Comparison of ENCODE assay signal across 8 mouse cellular contexts in the genomic region with DNA sequence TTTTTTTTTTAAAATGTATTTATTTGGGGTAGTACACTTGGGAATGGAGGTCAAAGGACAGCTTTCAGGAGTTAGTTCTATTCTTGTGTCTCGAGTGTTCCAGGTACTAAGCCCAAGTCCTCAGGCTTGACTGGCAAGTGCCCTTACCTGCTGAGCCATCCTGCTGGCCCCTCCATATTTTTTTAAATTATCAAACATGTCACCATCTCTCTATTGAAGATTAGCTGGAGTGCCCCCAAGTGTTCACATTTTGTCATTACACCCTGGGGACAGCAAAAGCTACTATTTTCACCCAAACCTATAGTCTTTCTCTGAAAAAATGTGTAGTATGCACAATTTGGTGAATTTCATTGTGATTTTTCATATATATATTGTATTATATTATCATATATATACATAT. TPM values are rescaled to one million over a fixed set of nuclear protein-coding genes. Genes with fewer than 3 reads are reported as not detected.
DNase-seq lines count a peak whose midpoint lies in the region; ATAC-seq and TF ChIP-seq lines count a peak whose summit lies in the region.

No protein-coding gene starts in this region.

- WGBS in lung, postnatal 0 days = 77% methylated on average over 1 of the region's 1 CpGs
- 49% methylated on average over 1 of the region's 1 CpGs for WGBS in small intestine, adult 2 months
- 77% methylated on average over 1 of the region's 1 CpGs for WGBS in midbrain, embryonic 16.5 days

- TF ChIP-seq CTCF in gastrocnemius, adult 2 months (IDR thresholded peaks at IDR 0.05) = peak; percentile 63
- peak; percentile 57 for TF ChIP-seq CTCF in lung, postnatal 0 days (IDR thresholded peaks at IDR 0.05)
- peak; percentile 53; the same call in 1 of the 2 replicates for TF ChIP-seq CTCF in small intestine, adult 2 months (IDR thresholded peaks at IDR 0.05; ENCODE audit: extremely low read depth, insufficient read length, insufficient replicate concordance, low read depth, low read length)

- no peaks in the 10 kb centered on the region for H3K9me3 ChIP-seq in lung, postnatal 0 days (ENCODE audit: low read length)
- no peaks in the 10 kb centered on the region for H3K9me3 ChIP-seq in midbrain, embryonic 16.5 days (replicated peaks; ENCODE audit: control insufficient read depth, low read length, poor library complexity, severe bottlenecking)

- TF ChIP-seq POLR2A in small intestine, adult 2 months (IDR thresholded peaks at IDR 0.05; ENCODE audit: low read depth, low read length) = no peak

- peaks cover 6% of the 10 kb centered on the region for H3K4me1 ChIP-seq in lung, postnatal 0 days (ENCODE audit: insufficient read depth, low read depth, low read length)
- H3K4me1 ChIP-seq in small intestine, adult 2 months (ENCODE audit: control insufficient read depth, insufficient read depth, insufficient read length, low read length) = peaks cover 56% of the 10 kb centered on the region
- H3K4me1 ChIP-seq in midbrain, embryonic 16.5 days (ENCODE audit: control insufficient read depth, insufficient read depth, low read length) = no peaks in the 10 kb centered on the region

- H3K4me3 ChIP-seq in gastrocnemius, adult 2 months = no peak overlapping the region
- no peak overlapping the region for H3K4me3 ChIP-seq in lung, postnatal 0 days (ENCODE audit: low read depth, low read length)
- no peak overlapping the region for H3K4me3 ChIP-seq in small intestine, adult 2 months (ENCODE audit: low read depth, low read length)
- H3K4me3 ChIP-seq in midbrain, embryonic 16.5 days (ENCODE audit: low read depth, low read length) = no peak overlapping the region

- no peaks in the 10 kb centered on the region for H3K36me3 ChIP-seq in lung, postnatal 0 days (ENCODE audit: insufficient read depth, low read length)
- no peaks in the 10 kb centered on the region for H3K36me3 ChIP-seq in small intestine, adult 2 months (ENCODE audit: control insufficient read depth, insufficient read depth, low read length)
- H3K36me3 ChIP-seq in midbrain, embryonic 16.5 days (ENCODE audit: control insufficient read depth, insufficient read depth, low read length) = no peaks in the 10 kb centered on the region

- no peak for DNase-seq in gastrocnemius, adult 2 months
- no peak for DNase-seq in gastrocnemius, adult 18-20 months (ENCODE audit: low spot score)
- DNase-seq in lung, postnatal 0 days (ENCODE audit: low spot score) = peak; percentile 54
- DNase-seq in lung, postnatal 25 days (ENCODE audit: low spot score) = no peak
- peak; percentile 23 for DNase-seq in T-cell, adult 2 months (ENCODE audit: low spot score)
- no peak for DNase-seq in ovary, postnatal 36 days (ENCODE audit: low spot score)

- H3K9ac ChIP-seq in lung, postnatal 0 days (replicated peaks; ENCODE audit: low read depth) = no peak overlapping the region
- no peak overlapping the region for H3K9ac ChIP-seq in midbrain, embryonic 16.5 days (ENCODE audit: low read depth, low read length)

- H3K27me3 ChIP-seq in lung, postnatal 0 days (replicated peaks; ENCODE audit: insufficient read depth, low read length) = no peaks in the 10 kb centered on the region
- no peaks in the 10 kb centered on the region for H3K27me3 ChIP-seq in small intestine, adult 2 months (ENCODE audit: control insufficient read depth, insufficient read depth, low read length)
- H3K27me3 ChIP-seq in midbrain, embryonic 16.5 days (ENCODE audit: control insufficient read depth, insufficient read depth, low read depth, low read length) = no peaks in the 10 kb centered on the region

- ATAC-seq in lung, postnatal 0 days = no peak
- ATAC-seq in midbrain, embryonic 16.5 days = no peak

- intact Hi-C loops in gastrocnemius, adult 2 months (cut with DNase I) = loop anchor here (10.0 kb wide), 1 partner anchor 137 kb away; no protein-coding TSS in a partner anchor

- TF ChIP-seq EP300 in lung, postnatal 0 days (IDR thresholded peaks at IDR 0.05) = no peak

- no peak overlapping the region for H3K4me2 ChIP-seq in lung, postnatal 0 days (replicated peaks; ENCODE audit: low read depth, low read length)
- no peak overlapping the region for H3K4me2 ChIP-seq in midbrain, embryonic 16.5 days (ENCODE audit: low read length)

- no peak overlapping the region for H3K27ac ChIP-seq in gastrocnemius, adult 2 months
- no peak overlapping the region for H3K27ac ChIP-seq in lung, postnatal 0 days (ENCODE audit: low read length)
- peak overlapping the region; percentile 95; the same call in 1 of the 2 replicates for H3K27ac ChIP-seq in small intestine, adult 2 months (ENCODE audit: insufficient read depth, low read depth, low read length)
- no peak overlapping the region for H3K27ac ChIP-seq in midbrain, embryonic 16.5 days (ENCODE audit: low read length)

RNA-seq across cellular contexts. Expression of gene Ttpal, which starts 10.0 kb away (rescaled TPM):
- 1 to 10 TPM; 3.4 to 5.3 TPM for total RNA-seq in gastrocnemius, adult 2 months (2021)
- 1 to 10 TPM; 4.2 to 4.9 TPM for total RNA-seq in gastrocnemius, adult 18-20 months (2021)
- polyA plus RNA-seq in lung, postnatal 0 days (2015; fragmentation: Nextera tagmentation; extraction: Ambion mirVana) = 17.2 and 20.0 TPM in 2 replicates
- polyA plus RNA-seq in small intestine, adult 2 months (2012; rRNA removed) = 8.3 and 16.0 TPM in 2 replicates
- polyA plus RNA-seq in midbrain, embryonic 16.5 days (2015; fragmentation: Nextera tagmentation; extraction: Ambion mirVana) = 43.7 and 48.7 TPM in 2 replicates

RNA-seq across cellular contexts. Expression of gene Serinc3, which starts 52.8 kb away (rescaled TPM):
- 100 to 1,000 TPM; 118 to 147 TPM for total RNA-seq in gastrocnemius, adult 2 months (2021)
- total RNA-seq in gastrocnemius, adult 18-20 months (2021) = 100 to 1,000 TPM; 103 to 119 TPM
- polyA plus RNA-seq in lung, postnatal 0 days (2015; fragmentation: Nextera tagmentation; extraction: Ambion mirVana) = 96.7 and 106 TPM in 2 replicates
- 121 and 262 TPM in 2 replicates for polyA plus RNA-seq in small intestine, adult 2 months (2012; rRNA removed)
- 35.6 and 36.4 TPM in 2 replicates for polyA plus RNA-seq in midbrain, embryonic 16.5 days (2015; fragmentation: Nextera tagmentation; extraction: Ambion mirVana)

Comparison
In these comparisons a context has a peak if more than half of its experiments do, and no peak if none do; other contexts are left out.
1. DNase-seq: peak in lung, postnatal 0 days (single experiment) and T-cell, adult 2 months (single experiment); none in gastrocnemius, adult 2 months (single experiment), gastrocnemius, adult 18-20 months (single experiment), lung, postnatal 25 days (single experiment) and ovary, postnatal 36 days (single experiment).
2. Peak in every context shown above with its lines, with median percentiles within 50 percentile points of each other: CTCF ChIP-seq.